Mouse (Mus musculus): ENCODE measurements around the gene Arhgef28.

DNA sequence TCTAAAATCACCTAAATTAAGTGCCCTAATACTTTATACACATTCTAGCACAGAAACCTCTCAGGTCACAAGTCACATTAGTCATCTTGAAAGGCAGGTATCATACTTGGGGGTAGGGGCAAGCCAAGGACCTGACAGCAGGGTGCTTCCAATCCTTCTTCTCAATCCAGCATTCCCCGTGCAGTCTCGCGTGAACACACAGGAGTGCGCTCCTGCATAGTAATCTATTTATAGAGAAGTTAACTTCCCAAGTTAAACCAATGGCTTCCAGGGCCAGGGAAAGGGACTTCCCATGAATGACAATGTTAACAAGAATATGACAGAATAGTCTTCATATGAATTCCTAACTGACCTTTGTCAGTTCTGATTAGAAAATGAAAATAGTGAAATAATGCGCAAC, 58.7 kb downstream of the Arhgef28 start:
- TF ChIP-seq CTCF (IDR thresholded peaks at IDR 0.05 in 2 of 3, conservative IDR thresholded peaks at IDR 0.05 in 1 of 3; ENCODE audit: control insufficient read depth in 1 of 3, insufficient read depth in 1 of 3, low read depth in 2 of 3, low read length in 3 of 3, poor library complexity in 1 of 3, severe bottlenecking in 1 of 3) = no peak
- no peak for TF ChIP-seq SMC3 (IDR thresholded peaks at IDR 0.05; ENCODE audit: low read depth, low read length)
- TF ChIP-seq ZKSCAN1 (IDR thresholded peaks at IDR 0.05; ENCODE audit: low read depth, low read length) = no peak
- TF ChIP-seq POLR2A (IDR thresholded peaks at IDR 0.05; ENCODE audit: control insufficient read depth in 1 of 2, insufficient read depth in 1 of 2, low read depth in 1 of 2, low read length in 2 of 2, poor library complexity in 1 of 2) = no peak
- no peak for TF ChIP-seq GATA1 (IDR thresholded peaks at IDR 0.05; ENCODE audit: low read depth, low read length)
